Mouse (Mus musculus): Measurements from ENCODE around the gene Mctp1.

- TF ChIP-seq POLR2A (IDR thresholded peaks at IDR 0.05; ENCODE audit: extremely low read depth, insufficient read depth, low read length) = no peak
- no peak for TF ChIP-seq CTCF (IDR thresholded peaks at IDR 0.05; ENCODE audit: low read depth, low read length)
Measured at GRCm38 (mm10) chr13:76823083-76823482, 438.7 kb downstream of the Mctp1 start.

Measured in liver, adult 2 months (tissue).